Mouse (Mus musculus): Measurements from ENCODE around the gene Erg.

DNA sequence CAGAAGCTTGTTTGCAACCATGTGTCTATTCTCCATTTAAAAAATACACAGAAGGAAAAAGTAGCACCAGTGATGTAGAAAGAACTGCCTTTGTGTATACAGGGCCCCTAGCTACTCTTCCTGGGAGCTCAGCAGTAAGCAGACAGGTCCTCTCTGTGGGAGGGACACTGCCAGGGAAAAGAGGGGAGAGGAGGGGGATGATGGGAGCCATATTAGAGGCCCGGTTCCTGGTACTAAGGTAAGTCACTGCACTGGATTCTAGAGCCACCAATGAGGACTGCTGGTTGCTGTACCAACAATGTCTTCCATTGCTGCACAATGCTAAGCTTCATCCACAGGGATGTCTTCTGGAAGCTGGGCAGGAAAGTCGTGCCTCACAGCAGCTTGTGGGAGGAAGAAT is 80.3 kb downstream of the Erg start:
- TF ChIP-seq POLR2A (IDR thresholded peaks at IDR 0.05; ENCODE audit: low read depth, low read length), result no peak
- no peak for TF ChIP-seq CTCF (IDR thresholded peaks at IDR 0.05; ENCODE audit: extremely low read depth, insufficient read length, insufficient replicate concordance, low read depth, low read length)
